Mouse (Mus musculus) heart, postnatal 36 days (tissue): ENCODE measurements at regions not wholly inside any gene's neighbourhood (a gene's known extent, or its start where the extent isn't known, plus 50 kb on each side); places are given as distances from the start of the nearest gene placed in this dataset.

Experiments
- DNase-seq, 2 experiments: peaks; one replicate each; pipeline ENCODE4 v3.0.0; 2021 to 2022
- intact Hi-C: fragments of 180-260 bp; cut with DNase I; formaldehyde crosslinking; loops from one replicate; pipeline ENCODE4 v1.15.1; 2025

DNA sequence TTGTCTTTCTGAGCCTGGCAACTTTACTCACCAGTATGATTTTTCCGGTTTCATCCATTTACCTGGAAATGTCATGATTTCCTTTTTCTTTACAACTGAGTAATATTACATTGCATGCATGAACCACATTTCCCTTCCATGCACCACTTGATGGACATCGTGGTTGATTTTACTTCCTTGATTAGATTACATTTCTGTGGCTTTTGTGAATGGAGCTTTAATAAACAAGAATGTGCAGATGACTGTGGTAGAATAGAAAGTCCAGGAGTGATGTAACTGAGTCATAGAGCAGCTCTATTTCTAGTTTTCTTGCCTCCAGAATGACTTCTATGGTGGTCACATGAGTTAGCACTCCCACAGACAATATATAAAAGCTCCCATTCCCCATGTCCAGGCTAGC is 75.2 kb downstream of the Chst2 start:
- intact Hi-C loops = no loop called here
- no peak for DNase-seq

DNA sequence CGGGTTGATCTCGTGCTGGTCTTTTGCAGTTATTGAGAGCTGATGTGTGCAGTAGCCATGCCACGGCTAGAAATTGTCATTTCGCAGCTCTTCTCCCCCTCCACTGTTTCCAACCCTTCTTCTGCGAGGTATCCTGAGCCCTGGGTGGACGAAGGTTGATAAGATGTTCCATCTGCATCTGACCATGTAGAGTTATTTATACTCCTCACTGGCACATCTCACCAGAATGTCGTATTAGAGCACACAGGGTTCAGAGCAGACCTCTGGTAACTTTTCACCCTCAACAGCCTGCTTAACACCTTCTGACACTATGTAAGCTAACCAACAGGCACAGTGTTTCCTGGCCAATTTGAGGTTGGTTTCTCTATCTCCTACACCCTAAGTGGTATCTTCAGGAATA is 76.4 kb downstream of the Chst2 start:
- no peak for DNase-seq
- intact Hi-C loops = no loop called here

DNA sequence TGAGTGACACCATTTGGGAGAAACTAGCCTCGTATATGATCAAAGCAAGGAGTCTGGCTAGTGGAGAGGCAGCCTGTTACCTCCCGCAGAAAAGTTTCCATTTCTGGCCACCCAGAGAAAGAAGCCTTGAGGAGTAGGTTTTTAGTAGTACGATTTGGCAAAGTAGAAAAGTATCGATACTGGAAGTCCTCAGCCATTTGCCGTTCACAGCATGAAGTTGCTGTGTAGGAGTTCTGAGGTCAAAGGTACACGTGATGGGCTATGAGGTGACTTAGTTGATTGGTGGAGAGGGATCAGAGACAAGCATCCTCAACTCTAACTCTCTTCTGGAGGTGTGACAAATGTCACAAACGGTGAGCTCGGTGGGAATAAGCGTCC is 77.5 kb downstream of the Chst2 start:
- intact Hi-C loops = no loop called here
- DNase-seq = no peak

DNA sequence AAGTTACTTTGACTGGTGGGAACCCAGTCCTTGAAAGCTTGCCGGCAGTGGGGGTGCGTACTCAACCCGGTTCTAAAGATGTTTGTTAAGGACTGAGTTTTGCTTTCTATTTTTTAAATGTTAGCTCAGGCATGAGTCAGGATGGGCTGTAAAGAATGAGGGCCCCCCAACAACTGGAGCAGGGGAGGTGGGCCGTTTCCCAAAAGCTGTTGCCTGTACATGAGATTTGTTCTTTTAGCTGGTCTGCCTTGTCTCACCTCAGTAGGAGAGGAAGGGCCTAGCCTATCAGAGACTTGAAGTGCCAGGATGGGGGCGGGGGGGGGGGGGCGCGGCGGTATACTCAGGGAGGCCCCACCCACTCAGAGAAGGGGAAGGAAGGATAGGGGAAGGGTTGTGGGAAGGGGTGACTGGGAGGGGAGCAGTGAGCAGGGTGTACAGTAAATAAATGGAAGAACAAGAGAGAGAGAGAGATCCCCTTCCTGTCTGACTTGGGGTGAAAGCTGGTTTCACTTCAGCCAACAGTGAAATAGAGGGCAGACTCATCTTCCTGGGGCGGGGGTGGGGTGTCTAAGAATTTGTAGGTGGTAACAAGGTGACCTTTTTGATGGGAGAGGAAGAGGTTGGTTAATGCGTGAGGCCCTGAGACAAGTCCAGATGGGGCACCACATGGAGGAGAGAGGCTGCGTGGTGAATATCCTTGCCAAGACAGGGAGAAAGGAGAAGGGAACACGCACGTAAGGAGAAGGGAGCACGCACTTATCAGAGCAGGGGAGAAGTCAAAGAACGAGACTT is 78.1 kb downstream of the Chst2 start:
- DNase-seq = no peak
- intact Hi-C loops = no loop called here

DNA sequence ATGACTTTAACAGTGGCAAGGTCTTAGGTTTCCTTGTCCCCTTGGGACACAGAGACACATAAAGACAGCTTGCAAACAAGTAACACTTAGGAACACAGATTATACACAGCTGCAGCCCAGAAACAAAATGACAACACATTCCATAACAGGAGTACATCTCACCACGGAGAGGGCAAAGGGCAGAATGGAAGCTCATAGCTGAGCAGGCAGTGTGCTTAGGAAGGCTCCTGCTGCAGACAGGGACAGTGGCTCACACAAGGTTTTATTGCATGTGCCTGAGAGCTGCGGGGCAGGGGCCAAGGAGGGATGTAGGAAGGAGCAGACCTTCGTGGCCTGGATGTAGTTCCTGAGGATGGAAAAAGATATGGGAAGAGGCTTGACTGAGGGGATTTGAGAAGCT is 78.8 kb downstream of the Chst2 start:
- peak in 1 of 2 experiments; percentile 5 for DNase-seq
- intact Hi-C loops = no loop called here

DNA sequence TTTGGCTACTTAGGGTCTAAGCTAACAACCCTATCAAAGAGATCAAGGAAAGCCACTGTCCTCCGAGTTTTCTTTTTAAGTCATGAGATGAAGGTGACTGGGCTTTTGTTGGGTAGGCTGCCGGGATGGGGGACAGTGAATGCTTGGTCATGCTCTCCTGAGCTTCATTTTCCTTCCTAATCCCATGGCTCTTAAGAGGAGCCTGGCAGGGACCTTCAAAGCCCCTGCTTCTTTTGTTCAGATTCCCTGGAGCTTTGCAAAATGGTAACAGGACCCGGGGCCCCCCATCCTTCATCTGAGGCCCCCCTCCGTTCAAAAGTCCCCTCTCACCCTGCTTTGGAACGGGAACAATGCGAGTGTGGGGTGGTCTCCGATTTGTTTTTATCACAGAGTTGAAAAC is 82.9 kb downstream of the Chst2 start:
- intact Hi-C loops = loop anchor here (5.0 kb wide), 1 partner anchor 64 kb away; no protein-coding TSS in a partner anchor
- DNase-seq = no peak

DNA sequence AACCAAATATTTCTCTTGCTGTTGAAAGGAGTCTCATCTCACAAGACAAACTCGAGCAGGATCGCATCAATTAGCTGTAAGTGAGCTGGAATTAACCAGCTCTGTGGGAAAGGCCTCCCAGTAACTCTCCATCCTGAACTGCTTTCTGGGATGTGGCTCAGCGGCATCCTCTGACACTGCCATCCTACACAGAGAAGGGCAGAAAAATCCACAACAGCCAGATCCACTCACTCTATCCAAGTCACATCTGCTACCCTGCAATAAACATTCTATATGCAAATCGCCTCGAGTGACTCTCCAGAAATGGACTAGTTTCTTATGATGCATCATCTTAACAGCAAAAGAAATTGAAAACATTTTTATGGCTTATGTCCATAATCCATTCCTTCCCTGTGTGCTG is 83.6 kb downstream of the Chst2 start:
- intact Hi-C loops = loop anchor here (5.0 kb wide), 1 partner anchor 64 kb away; no protein-coding TSS in a partner anchor

DNA sequence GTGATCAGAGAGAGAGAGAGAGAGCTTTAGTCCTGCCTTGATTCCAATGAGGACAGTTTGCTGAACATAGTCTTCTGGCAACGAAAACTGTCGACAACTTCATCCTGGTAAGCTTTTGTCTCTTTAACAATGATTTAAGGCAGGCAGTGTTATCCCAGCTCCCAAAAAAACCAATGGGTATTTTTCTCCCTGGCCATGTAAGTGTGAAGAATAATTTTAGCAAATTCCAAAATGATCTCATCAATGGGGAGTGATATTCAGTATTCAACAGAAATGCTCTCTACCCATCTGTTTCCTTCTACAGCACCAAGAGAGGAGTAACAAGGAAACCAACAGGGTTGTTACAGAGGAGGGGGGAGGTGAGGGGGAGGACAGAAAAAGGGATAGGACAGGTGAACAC is 84.5 kb downstream of the Chst2 start:
- intact Hi-C loops = loop anchor here (5.0 kb wide), 1 partner anchor 65 kb away; no protein-coding TSS in a partner anchor
- DNase-seq = no peak

More for the DNA sequence above, 83.6 kb downstream of the Chst2 start:
- no peak for DNase-seq

DNA sequence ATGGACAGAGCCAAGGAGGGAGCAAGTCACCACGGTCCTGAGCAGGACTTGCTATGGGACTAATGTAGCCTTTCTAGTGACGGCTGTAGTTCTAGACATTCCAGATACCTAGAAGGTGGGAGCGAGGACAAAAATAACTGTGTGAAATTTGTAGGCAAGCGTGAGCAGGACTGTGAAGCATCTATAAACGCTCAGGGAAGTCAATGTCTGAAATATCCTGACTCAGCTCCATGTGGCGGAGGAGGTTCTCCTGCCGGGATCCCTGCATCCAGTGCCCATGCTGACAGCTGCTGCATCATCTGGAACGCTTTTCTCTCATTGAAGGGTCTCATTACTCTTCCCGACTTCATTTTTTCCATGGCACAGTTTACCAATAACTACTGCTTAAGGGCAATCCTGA is 87.6 kb downstream of the Chst2 start:
- intact Hi-C loops = no loop called here
- no peak for DNase-seq

DNA sequence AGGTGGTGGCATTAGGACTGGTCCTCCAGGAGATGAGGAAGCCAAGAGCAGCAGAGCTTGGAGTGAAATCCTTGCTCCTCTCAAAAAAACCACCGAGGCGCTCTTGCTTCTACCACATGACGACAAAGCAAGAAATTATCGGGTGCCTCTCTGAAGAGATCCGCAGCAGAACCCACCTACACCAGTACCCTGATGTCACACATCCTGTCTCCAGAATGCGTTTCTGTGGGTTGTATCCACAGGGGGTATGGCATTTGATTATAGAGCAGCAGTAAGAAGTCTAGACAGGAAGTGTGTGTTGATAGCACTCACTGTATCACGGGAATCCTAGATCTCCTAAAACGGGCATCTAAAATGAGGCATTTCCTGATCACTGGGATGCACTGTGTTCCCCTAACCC is 89.8 kb downstream of the Chst2 start:
- intact Hi-C loops = no loop called here
- no peak for DNase-seq

DNA sequence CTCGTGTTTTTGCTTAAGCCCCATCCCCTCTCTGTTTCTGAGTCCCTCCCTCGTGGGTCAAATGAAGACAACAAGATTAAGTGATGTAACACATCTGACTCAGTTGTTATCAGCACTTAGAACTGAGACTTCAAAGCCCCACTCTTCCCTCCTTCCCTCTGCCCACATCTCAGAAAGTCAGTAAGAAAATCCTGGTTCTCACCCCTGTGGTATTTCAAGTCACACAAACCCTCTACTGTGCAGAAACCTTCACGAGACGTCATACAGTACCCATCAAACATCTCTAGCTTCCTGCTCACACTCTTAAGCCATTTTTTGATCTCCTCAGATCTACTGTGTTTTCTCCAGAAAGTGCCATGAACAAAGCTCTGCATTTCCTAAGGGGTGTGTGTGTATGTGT is 91.4 kb downstream of the Chst2 start:
- no peak for DNase-seq
- intact Hi-C loops = no loop called here

DNA sequence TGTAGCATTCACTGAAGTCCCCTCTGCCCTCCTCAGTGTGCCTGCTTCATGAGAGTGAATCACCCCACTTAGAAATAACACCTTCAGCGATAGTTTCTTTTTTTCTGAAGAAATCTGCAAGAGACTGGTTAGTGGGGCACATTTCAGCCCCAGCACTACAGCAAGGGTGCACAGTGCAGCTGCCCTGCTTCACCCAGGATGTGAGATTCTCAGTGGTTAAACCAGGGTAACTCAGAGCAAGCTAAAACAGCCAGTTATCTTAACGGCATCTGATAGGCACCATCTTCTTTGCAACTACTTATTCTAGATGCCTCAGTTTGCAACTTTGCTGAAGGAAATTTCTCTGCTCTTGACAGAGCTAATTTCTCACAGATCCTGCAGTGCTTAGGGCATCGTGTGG is 94.9 kb downstream of the Chst2 start:
- DNase-seq = no peak
- intact Hi-C loops = no loop called here

DNA sequence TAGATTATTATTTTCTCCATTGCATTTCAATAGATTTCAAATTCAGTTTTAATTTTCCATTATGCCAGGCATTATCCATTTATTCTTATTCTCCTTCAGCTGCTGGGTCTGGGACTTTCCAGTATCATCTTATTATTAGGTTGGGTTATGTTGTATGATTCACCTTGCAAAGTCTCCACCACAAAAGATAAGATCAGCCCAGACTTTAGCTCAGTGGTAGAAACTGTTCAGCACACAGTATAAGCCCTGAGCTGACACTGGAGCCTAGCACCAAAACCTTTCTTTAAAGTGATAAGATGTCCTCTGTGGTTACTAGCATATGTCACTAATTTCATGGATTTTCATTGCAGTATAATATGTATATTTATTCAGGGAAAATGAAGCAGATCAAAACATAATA is 117.5 kb downstream of the Chst2 start:
- no peak for DNase-seq
- intact Hi-C loops = no loop called here

DNA sequence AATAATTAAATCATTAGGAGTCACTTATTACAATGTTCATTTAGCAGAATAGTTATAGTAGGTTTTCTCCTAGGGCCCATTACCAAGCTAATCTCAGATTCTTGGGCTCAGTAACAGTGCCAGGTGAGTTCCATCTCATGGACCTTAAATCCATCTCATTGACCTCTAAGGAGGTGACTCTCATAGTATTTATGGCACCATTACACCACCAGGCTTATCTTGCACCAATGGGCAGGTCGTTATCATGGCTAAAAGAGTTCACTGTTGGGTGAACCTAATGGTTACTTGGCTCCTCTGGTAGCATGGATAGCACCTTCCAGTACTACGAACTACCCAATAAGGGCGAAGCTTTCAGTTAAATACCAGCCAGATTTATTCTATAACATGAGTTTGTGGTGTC is 123.5 kb downstream of the Chst2 start:
- DNase-seq = no peak
- intact Hi-C loops = no loop called here

DNA sequence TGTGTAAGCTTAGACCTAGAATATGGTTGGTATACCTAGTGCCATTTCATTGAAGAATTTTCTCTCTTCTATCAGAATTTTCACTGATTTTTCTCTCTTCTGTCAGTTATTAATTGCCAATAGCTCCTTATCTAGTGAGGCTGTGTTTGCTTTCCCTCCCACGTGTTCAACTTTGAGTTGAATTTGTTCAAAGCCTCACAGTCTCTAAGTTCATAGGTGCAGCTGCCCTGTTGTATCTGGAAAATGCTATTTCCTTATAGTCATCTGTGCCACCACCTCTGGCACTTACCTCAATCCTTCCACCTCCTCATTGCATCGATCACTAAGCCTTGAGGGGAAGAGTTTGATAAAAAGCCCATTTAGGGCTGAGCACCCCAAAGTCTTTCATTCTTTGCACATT is 124.0 kb downstream of the Chst2 start:
- DNase-seq = no peak
- intact Hi-C loops = no loop called here
